Mouse (Mus musculus) adipocyte (in vitro differentiated cells): ENCODE results near the gene Cxcl17.

Source experiments
- DNase-seq: peaks from one replicate; pipeline ENCODE4 v3.0.0-alpha.2; 2016; ENCODE audit warnings: low spot score

The Cxcl17 gene

DNA sequence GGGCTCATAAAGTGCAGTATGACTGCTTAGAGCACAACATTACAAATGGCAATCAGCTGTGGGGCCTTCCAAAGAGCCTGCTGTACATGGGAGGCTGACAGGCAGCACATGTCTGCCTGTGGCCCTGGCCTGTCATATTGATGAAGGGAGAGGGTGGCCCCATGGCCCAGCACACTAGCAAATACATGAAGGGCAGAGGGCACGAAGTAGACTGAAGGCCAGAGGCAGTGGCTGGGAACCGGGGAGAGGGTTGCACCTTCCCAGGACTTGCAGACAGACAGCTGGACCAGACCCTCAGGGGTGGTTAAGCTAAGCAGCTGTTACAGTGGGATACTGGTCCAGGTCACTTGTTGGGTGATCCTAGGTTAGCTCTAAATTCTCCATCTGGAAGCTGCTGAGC is 21.7 kb downstream of the Cxcl17 start:
- DNase-seq, result peak; percentile 82

DNA sequence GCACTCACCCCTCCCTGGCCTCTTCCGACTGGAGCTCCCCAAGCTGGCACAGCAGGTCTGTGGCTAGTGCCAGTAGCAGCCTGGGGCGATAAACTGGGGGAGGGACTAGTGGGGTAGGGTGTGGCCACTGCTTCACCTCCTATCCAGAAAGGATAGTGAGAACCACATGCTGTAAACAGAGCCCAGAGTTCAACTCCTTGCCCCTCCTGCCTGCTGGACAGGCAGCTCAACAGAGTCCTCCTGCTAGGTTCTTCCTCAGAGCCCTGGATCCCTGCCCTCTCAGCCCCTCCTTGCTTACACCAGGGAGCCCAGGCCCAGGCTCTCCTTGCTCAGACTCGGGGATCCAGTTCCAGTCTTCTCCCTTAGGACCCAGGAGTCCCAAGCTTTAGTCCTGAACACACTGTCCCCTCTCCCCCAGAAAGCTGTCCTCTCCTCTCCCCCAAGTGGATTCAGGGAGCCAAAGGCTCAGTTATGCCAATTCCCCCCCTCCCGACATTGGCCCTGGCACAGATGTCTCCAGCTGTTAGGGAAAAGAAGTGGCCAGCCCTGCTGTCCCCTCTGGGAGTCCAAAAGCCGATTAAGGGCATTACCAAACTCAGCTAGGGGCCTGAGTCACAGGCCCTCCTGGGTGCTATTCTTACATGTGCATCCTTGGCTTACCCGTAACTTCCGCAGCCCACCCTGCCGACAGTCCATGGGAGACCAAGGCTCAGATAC is 22.5 kb downstream of the Cxcl17 start:
- peak; percentile 97 for DNase-seq

DNA sequence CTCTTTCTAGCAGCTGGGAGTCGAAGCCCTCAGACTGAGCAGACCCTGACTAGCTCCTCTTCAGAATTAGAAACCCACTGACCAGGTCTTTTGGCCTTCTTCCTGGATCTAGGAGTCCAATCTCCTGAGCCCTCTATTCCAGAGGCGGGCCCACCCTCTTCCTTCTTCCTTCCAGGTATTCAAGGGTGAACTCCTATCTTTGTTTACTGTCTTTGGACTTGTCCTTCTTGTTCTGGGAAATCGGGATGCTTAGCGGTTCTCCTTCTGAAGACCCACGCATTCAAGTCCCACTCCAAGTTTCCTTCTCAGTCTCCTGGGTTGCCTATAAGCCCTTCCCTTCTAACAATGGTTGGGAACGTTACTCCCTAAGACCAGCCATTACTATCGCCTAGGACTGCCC is 23.8 kb downstream of the Cxcl17 start:
- peak; percentile 41 for DNase-seq

DNA sequence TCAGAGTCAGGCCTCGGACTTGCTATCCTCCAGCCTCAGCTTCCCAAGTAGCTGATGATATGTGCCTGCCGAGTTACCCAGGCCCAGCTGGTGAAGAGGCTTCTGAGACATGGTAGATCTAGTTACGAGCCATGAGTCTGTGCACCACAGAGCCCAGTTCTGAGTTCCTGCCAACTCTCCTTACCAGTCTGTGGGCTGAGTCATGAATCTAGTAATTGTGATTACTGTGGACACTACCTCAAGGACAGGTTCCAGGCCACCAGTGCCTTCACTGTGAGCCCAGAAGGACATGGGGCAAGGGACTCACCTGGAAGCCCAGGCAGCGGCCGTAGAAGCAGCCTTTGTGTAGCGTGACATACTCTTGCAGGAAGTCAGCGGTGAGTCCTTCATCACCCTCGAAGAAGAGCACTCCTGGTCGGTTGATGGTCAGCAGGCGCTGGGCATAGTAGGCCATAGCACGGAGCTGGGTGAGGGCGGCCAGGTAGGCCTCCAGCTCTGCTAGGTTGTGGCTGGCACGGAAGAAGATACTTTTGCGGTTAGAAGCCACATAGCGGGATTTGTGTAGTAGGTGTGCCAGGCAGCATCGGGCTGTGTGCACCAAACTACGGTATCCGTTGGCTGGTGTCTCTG is 24.8 kb downstream of the Cxcl17 start:
- DNase-seq, result peak; percentile 52

DNA sequence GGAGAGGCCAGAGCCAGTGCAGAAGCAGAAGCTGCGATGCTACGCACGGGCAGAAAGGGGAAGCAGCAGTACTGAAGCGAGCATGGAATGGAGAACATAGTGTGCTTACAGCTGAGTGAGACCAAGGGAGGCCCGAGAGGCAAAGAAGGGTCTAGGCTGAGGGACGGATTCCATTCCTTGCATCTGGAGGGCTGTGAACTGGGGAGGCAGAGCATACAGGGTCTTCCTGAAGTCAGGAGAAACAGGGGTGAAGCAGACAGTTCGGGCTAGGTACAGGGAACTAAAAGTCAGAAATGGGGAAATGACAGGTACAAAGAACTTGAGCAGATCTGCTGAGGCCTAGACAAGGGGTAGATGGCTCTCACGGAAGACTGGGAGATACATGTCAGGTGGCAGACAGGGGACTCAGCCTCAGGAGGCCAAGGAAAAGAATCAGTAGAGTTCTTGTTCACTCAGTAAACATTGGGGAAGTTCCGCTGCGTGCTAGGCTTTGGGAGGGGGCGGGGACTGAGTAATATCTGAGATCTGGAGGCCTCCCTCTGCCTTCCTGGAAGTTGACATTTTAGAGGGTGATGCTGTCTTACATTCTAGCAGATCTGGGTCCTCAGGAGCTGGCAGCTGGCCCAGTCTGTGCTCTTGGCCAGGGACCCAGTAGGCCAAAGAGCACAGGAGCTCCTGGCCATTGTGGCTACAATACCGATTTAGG is 26.7 kb downstream of the Cxcl17 start:
- DNase-seq, result peak; percentile 87

DNA sequence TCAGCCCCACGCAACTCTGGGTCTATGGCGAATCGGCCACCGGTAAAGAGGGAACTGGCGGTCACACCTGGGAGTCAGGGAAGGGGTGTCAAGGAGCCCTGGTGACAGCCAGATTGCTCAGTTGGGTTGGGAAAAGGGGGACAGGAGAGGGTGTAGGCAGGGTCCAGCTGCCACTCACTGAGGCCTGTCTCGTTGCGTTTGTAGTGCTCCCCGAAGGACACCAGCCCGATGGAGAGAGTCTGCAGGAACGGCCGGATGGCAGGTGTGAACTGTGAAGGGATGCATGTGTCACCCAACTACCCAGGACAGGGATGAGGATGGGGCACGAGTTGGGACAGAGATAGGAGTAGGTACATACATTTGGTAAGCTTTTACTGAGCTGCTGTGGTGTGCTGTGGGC is 27.4 kb downstream of the Cxcl17 start:
- DNase-seq, result peak; percentile 24

DNA sequence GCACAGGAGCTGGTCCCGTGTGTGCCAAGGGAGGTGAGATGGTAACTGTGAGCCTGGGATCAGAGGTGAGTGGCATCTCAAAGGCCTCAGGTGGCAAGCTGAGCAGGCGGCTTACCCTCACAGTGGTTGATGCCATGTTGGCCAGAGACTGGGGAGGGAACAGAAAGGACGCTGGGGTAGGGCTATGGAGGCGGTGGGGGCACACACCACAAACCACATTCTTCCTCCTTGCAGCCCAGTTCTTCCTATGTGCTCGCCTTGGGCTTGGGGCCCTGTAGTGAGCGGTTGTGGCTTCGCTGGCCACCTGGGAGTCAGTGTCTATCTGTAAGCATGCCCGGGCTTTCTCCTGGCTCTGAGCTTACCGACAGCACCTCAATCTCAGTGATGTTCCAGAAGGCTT is 27.9 kb downstream of the Cxcl17 start:
- no peak for DNase-seq

DNA sequence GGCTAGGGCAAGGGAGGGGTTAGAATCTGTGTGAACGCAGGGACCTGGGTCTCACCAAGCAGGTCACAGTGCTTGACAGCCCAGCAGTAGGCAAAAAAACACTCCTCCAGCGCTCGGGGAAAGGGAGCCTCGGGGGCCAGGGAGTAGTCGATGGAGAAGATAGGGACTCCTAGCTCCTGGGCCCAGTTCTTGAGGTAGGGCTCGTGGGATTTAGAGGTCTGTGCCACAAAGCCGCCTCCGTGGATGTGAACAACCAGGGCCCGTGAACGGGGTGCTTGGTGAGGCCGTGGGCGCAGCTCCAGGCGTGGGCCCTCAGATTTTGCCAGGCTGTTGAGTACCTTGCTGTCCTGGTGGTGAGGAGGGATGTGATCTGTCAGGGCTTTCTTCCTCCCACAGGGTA is 28.4 kb downstream of the Cxcl17 start:
- DNase-seq, result peak; percentile 25

DNA sequence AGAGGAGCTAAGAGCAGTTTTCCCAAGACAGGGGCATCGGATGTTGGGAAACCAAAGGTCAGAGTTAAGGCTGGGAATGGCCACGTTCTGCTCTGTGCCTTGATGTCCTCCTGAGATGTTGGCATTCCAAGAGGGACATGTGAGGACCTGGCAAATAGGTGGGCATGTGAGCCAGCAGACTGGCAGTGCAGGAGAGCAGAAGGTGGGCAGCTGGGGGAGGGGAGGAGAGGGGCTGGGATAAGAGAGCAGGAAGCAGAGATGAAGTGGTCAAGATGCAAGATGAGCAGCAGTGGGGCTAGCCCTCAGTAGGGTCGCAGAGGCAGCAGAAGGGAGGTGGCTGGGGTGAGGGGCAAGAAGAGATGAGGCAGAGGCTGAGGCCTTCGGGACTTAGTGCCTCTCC is 28.8 kb downstream of the Cxcl17 start:
- DNase-seq, result peak; percentile 29

DNA sequence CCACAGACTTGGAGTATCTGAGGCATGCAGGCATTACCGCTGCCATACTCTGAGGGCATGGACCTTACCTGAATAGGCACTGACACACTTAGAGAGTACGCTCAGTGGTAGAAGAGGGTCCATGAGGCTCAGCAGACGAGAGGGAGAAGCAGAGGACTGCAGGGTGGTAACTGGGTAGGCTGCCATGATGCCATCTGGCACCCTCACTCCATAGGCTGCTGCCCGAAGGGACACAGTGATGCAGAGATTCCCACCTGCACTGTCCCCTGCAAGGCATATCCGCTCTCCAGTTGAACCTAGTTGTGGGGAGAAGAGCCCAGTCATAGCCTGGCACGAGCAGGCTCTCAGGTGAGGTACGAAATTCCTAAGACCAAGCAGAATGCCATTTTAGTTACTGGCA is 29.3 kb downstream of the Cxcl17 start:
- peak; percentile 19 for DNase-seq

DNA sequence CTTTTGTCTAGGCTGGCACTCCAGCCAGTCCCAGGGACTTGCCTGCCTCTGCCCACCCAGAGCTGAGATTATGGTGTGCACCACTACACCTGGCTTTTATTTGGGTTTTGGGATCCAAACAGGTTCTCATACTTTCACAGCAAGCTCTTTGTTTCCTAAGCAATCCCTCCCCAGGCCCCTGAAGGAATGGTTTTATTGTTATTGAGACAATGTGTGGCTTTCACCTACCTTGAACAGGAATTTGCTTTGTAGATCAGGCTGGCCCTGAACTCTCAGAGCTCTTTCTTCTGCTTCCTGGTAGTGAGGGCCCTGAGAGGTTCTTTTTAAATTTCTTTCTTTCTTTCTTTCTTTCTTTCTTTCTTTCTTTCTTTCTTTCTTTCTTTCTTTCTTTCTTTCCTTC is 30.1 kb downstream of the Cxcl17 start:
- DNase-seq, result no peak

DNA sequence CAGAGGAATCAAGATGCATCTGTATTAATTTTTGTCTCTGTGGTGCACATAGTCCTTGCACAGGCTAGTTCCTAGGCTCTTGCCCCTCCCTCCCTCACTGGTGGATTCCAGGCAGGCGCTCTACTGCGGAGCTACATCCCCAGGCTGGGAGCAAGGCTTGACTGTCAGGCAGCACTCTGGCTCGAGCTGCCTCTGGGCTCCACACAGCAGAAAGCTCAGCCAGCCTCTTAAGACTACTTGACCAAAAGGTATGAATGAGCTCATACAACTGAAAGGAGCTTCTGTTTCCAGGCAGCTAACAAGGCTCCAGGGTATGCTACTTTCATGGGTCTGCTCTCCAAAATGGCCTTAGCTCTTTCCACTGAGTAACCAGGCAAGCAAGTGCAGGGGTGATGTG is 31.4 kb downstream of the Cxcl17 start:
- no peak for DNase-seq

DNA sequence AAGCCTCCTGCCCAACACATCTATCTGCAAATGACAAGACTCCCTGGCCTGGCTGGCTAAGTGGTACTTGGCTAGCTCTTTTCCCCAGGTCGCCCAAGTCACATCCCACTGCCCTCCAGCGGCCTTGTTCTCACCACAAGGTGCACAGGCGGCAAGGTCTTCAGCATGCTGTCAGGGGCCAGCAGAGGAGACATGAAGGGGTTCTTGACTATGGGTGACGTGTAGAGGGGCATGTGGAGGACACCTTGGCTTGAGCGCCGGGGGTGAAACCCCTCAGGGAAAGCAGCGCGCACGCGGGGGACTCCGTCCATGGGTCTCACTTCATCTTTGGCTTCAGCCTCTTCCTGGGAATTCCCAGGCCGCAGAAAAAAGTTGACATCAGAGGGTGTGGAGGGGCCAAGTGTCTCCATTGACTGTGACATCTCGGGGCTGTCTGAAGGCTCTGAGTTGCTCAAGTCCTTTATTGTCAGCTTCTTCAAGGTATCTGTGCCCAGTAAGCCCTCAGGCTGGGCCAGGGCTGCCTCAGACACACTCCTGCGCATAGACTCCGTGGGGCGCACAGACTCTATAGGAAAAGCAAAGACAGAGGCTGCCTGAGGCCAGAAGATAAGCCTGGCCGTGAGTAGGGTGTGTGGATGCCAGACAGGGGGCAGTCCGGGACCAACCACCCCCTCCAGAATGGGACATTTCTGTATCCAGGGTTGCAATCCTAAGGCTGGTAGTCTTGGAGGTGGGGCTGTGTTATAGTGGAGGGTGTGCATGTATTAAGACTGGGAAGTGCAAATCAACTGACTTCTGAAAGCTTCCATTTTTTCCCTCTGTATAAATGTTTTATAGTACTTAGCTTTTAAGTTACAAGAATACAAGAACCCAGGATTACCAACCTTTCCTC is 32.0 kb downstream of the Cxcl17 start:
- peak; percentile 34 for DNase-seq

DNA sequence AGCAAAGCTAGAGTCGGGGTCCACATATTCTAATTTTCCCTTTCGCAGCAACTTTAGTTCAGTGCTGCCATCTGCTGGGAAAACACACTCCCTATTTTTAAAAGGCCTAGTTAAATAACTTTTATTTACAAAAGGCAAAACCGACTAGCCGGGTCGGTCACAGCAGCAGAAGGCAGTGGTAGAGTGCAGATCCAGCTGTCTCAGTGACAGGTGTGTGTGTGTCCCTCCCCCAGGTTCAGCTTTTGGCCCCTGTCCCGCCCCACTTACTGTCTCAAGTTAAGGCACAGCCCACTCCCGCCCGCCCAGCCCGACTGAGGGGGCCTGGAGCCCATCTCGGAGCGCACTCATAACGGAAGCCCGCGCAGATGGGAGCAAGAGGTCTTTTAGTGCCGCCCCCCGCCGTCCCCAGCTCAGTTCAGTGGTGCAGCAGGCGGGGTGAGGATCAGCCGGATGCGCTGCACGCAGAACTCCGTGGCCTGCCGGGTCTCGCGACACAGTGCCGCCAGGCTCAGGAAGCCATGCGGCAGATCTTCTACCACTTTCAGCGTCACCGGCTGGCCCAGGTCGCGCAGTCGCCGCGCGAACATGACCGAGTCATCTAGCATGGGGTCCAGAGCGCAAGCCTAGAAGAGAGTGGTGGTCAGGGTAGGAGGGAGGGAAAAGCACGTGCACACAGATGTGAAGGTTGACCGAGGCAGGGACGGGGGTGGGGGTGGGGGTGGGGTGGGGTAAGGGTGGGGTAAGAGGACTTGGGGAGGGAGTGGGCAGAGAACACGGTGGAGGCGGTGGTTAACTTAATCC is 32.9 kb downstream of the Cxcl17 start:
- no peak for DNase-seq

DNA sequence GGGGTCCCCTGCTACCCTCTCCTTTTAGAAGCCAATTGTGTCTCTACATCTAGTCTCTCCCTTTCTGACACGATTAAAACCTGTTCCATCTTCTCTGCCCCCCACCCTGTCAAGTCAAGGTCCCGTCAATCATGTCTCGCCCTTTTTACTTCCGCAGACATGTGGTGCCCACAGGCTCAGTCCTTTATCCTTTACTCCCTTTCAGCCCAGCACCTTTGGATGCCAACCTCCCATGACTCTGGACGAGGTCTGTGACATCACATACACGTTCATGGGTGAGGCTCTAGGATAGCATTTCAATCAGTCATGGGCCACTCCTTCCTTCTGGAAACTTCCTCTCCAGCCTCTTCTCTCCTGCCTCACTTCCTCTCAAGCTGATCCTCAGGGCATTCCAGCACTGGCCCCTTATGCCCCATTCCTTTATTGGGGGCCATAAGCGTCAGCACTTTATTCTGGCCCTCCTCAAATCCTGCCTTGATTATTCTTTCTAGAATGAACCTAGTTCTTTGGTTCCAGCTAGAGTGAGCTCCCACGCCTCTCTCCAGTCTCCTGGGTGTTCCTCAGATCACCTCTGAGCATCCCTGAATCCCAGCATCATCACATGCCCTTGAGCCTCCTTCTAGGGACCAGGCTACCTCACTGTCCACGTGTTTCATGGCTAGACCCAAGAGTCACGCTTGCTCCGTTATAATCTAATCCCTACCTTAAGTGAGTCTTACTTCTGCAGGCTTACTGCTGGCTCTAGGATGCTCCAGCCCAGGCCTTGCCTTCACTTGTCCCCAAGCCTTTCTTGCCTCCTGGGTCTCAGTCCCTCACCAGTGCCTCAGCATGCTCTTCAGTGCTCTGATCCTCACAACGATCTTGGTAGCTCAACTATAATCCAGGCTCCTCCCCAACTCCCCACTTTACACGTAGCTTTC is 34.2 kb downstream of the Cxcl17 start:
- peak; percentile 88 for DNase-seq

DNA sequence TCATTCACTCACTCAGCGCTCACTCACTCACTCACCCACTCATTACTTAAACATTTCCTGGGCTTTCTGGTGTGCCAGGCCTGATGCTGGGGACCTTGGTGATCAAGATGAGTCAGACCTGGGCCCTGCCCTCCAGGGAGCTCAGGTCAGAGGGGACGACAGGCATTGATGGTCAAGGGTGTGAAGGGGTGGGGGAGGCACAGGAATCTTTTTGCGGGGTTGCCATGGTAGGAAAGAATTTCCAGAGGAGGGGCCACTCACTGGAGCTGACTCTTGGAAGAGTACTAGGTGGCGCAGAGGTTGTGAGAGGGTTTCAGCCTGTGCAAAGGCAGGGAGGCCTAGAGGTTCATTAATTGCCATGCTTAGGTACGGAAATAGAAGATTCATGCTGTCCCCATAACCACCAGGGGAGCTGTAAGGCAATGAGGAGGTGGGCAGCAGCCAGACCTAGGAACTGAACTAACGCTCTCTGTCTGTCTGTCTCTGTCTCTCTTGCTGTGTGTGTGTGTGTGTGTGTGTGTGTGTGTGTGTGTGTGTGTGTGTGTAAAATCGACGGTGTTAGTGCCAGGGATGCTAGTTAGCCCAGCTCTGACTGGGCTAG is 35.5 kb downstream of the Cxcl17 start:
- peak; percentile 76 for DNase-seq

DNA sequence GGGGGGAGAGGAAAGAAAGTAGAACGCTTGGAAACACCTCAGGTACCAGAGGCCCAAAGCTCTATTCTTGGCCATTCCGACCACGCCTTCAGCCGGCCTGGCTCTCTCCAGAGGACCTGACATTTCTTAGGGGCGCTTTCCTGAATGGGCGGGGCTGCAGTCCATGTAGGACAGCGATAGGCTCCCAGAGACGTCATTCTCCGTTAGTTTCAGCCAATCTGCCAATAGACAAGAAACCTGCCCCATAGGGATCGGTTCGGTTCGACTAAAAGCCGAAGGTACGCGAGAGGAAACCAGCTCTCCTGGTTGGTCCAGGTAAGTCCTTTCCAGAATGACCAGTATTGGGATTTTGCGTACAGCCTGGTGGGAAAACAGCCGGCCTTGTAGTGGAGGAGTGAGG is 36.1 kb downstream of the Cxcl17 start:
- DNase-seq, result peak; percentile 79

DNA sequence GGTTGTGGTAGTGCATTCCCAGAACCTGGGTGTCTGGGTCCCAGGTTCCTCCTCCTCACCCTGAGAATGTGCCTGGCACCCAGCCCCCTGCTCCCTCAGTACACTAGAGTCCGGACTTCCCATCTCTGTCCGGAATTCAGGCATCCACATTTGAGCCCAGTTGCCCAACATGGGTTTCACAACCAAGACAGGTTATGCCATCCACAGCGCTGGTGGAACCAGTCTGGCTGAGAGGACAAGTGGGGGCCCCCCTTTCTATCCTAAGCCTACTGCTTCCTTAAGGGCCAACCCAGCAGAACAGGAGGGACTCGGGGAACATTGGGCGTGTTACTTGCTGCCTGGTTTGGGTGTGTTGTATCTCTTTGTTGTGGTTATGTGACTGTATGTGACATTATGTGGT is 40.2 kb downstream of the Cxcl17 start:
- peak; percentile 31 for DNase-seq

DNA sequence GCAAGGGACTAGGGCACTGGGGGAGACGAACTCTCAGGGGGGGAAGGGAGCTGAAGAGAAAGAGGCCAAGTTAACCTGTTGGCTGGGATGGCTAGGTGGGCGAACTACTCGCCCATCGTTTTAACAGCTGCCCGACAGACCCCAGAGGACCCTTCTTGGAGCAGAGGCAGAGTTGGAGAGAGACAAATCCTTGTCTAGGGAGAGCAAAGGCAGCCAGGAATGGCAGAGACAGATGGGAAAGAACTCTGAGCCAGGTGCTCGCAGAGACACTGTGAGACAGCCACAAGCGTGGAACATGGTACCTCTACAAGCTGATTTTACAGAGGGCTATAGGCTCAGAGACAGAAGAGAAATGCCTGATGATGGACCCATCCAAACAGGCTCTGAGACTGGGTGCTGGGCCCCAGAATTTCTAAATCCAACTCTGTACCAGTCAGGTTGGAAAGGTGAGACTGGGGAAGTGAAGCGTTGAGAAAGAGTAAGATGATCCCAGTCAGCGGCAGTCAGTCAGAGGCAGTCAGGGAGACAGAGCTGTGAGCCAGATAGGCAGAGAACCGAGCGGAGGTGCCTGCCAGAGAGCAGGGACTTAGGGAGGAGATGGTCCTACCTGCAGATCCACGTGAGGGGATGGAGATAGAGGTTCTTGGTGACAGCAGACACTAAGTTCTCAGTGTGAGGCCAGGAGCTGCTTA is 43.5 kb downstream of the Cxcl17 start, which contains the start of gene Cnfn:
Cnfn (minus strand) TSS at position 667 of the 692 bp plus-strand sequence.
- no peak for DNase-seq
